Mouse (Mus musculus) embryonic facial prominence, embryonic 14.5 days (tissue): ENCODE measurements around the gene Olfr878. TPM values are rescaled to one million over a fixed set of nuclear protein-coding genes. Genes with fewer than 3 reads are reported as not detected.

ENCODE experiments used
- ATAC-seq: fragments of 200-750 bp; cut with Nextera tagmentation; 2 replicates; pipeline ENCODE4 v1.8.0; 2017; ENCODE audit warnings: low read depth, moderate number of reproducible peaks, moderate TSS enrichment
- DNase-seq: peaks from one replicate; pipeline ENCODE4 v3.0.0-alpha.2; 2015; ENCODE audit warnings: low spot score
- H3K27ac ChIP-seq: fragments of 300-500 bp; sonication (generic); replicated peaks from 2 replicates; pipeline ENCODE4 v1.5.1; 2014; ENCODE audit warnings: low read depth, mild to moderate bottlenecking, low read length, moderate library complexity
- H3K27me3 ChIP-seq: fragments of 300-500 bp; sonication (generic); replicated peaks from 2 replicates; pipeline ENCODE4 v1.6.1; 2014; ENCODE audit warnings: low read length; ENCODE audit not compliant: control insufficient read depth, insufficient read depth
- H3K36me3 ChIP-seq: fragments of 300-500 bp; sonication (generic); 2 replicates; pipeline ENCODE4 v1.6.1; 2014; ENCODE audit warnings: low read length, mixed read lengths; ENCODE audit not compliant: control insufficient read depth, insufficient read depth
- H3K4me1 ChIP-seq: fragments of 300-500 bp; sonication (generic); 2 replicates; pipeline ENCODE4 v1.6.1; 2014; ENCODE audit warnings: antibody characterized with exemption, low read length; ENCODE audit not compliant: control insufficient read depth, insufficient read depth
- H3K4me2 ChIP-seq: fragments of 300-500 bp; sonication (generic); 2 replicates; pipeline ENCODE4 v1.6.1; 2014; ENCODE audit warnings: low read depth, mild to moderate bottlenecking, low read length, moderate library complexity, mixed read lengths
- H3K4me3 ChIP-seq: fragments of 300-500 bp; sonication (generic); 2 replicates; pipeline ENCODE4 v1.5.1; 2014; ENCODE audit warnings: low read depth, mild to moderate bottlenecking, low read length
- H3K9ac ChIP-seq: fragments of 300-500 bp; sonication (generic); 2 replicates; pipeline ENCODE4 v1.6.1; 2014; ENCODE audit warnings: low read depth, mild to moderate bottlenecking, low read length, moderate library complexity, mixed read lengths
- H3K9me3 ChIP-seq: fragments of 300-500 bp; sonication (generic); 2 replicates; pipeline ENCODE4 v1.6.1; 2016; ENCODE audit warnings: low read length; ENCODE audit not compliant: control insufficient read depth
- WGBS: fragments of 180-500 bp; shearing (Covaris S2); extraction: QIAGEN DNeasy Blood & Tissue Kit; methylation state at CpG from one replicate; pipeline ENCODE4 v1.1.7; 2014; 5-methylcytosine and 5-hydroxymethylcytosine counted together
- polyA plus RNA-seq: library from polyadenylated mRNA; unstranded; fragments of >200 nt; fragmentation: Nextera tagmentation; extraction: Ambion mirVana; gene quantifications from 2 replicates; pipeline ENCODE4 v1.2.1, GENCODE M21; 2014

Gene Olfr878
- 0.06 and 0.12 TPM in 2 replicates for polyA plus RNA-seq

- 87% methylated on average over 2 of the region's 2 CpGs for WGBS
- DNase-seq (no peak), ATAC-seq (no peak)
- 0 out of 2 replicates have a peak, but pooled peaks cover 6% of the 10 kb centered on the region for H3K9me3 ChIP-seq
- H3K4me2 ChIP-seq, result no peak within 1 kb of the TSS
- H3K27me3 ChIP-seq, result no peaks in the 10 kb centered on the region
- no peaks in the 10 kb centered on the region for H3K36me3 ChIP-seq
- H3K27ac ChIP-seq, result no peak within 1 kb of the TSS
- no peak within 1 kb of the TSS for H3K4me3 ChIP-seq
- no peaks in the 10 kb centered on the region for H3K4me1 ChIP-seq
- H3K9ac ChIP-seq, result no peak within 1 kb of the TSS
These were observed at the start of gene Olfr878 for GRCm38 (mm10) chr9:37917540-37917939. Olfr878 (plus strand) TSS chr9:37917840.

- Histone ChIP-seq H3K27me3 (no peaks in the 10 kb centered on the region), H3K4me3 (no peak overlapping the region), H3K9ac (no peak overlapping the region), H3K36me3 (no peaks in the 10 kb centered on the region), H3K4me1 (no peaks in the 10 kb centered on the region), H3K27ac (no peak overlapping the region), H3K9me3 (no peaks in the 10 kb centered on the region), H3K4me2 (no peak overlapping the region)
- ATAC-seq (peak; percentile 75; the same call in 1 of the 2 replicates), DNase-seq (peak; percentile 53)
- WGBS, result 76% methylated on average over 1 of the region's 1 CpGs
These were observed 47.4 kb upstream of the Olfr878 start for GRCm38 (mm10) chr9:37870246-37870645.

GRCm38 (mm10) chr9:37871097-37871496, 46.5 kb upstream of the Olfr878 start:
- DNase-seq (peak; percentile 20), ATAC-seq (no peak)
- no peaks in the 10 kb centered on the region for H3K27me3 ChIP-seq
- H3K4me3 ChIP-seq, result no peak overlapping the region
- H3K9me3 ChIP-seq, result no peaks in the 10 kb centered on the region
- no peaks in the 10 kb centered on the region for H3K4me1 ChIP-seq
- H3K4me2 ChIP-seq, result no peak overlapping the region
- 68% methylated on average over 1 of the region's 1 CpGs for WGBS
- H3K9ac ChIP-seq, result no peak overlapping the region
- no peak overlapping the region for H3K27ac ChIP-seq
- H3K36me3 ChIP-seq, result no peaks in the 10 kb centered on the region

- Histone ChIP-seq H3K4me1 (no peaks in the 10 kb centered on the region), H3K27ac (no peak overlapping the region), H3K9ac (no peak overlapping the region), H3K36me3 (no peaks in the 10 kb centered on the region), H3K4me2 (no peak overlapping the region), H3K4me3 (no peak overlapping the region), H3K9me3 (no peaks in the 10 kb centered on the region), H3K27me3 (no peaks in the 10 kb centered on the region)
- 59% methylated on average over 1 of the region's 1 CpGs for WGBS
- DNase-seq (no peak), ATAC-seq (no peak)
These were observed 46.1 kb upstream of the Olfr878 start for GRCm38 (mm10) chr9:37871536-37871935.

- Histone ChIP-seq H3K9me3 (no peaks in the 10 kb centered on the region), H3K36me3 (no peaks in the 10 kb centered on the region), H3K27me3 (no peaks in the 10 kb centered on the region), H3K27ac (no peak overlapping the region), H3K9ac (no peak overlapping the region), H3K4me1 (no peaks in the 10 kb centered on the region), H3K4me2 (no peak overlapping the region), H3K4me3 (no peak overlapping the region)
- ATAC-seq (no peak), DNase-seq (no peak)
- WGBS, result 25% methylated on average over 2 of the region's 2 CpGs
These were observed 26.7 kb upstream of the Olfr878 start for GRCm38 (mm10) chr9:37890960-37891359.

- H3K27me3 ChIP-seq, result no peaks in the 10 kb centered on the region
- H3K27ac ChIP-seq, result no peak within 1 kb of the TSS
- no peak for DNase-seq
- no peaks in the 10 kb centered on the region for H3K9me3 ChIP-seq
- no peak within 1 kb of the TSS for H3K9ac ChIP-seq
- no peak for ATAC-seq
- no peak within 1 kb of the TSS for H3K4me2 ChIP-seq
- H3K4me3 ChIP-seq, result no peak within 1 kb of the TSS
- H3K36me3 ChIP-seq, result no peaks in the 10 kb centered on the region
- WGBS, result 51% methylated on average over 2 of the region's 2 CpGs
- H3K4me1 ChIP-seq, result no peaks in the 10 kb centered on the region
These were observed 21.0 kb upstream of the Olfr878 start, which contains the start of gene Olfr145 for GRCm38 (mm10) chr9:37896661-37897060. Olfr145 (plus strand) TSS chr9:37896724.

- Histone ChIP-seq H3K27ac (no peak overlapping the region), H3K4me3 (no peak overlapping the region), H3K27me3 (no peaks in the 10 kb centered on the region), H3K9me3 (no peaks in the 10 kb centered on the region), H3K9ac (no peak overlapping the region), H3K4me1 (no peaks in the 10 kb centered on the region), H3K4me2 (no peak overlapping the region), H3K36me3 (no peaks in the 10 kb centered on the region)
- no peak for ATAC-seq
- WGBS, result 65% methylated on average over 3 of the region's 3 CpGs
- no peak for DNase-seq
These were observed 12.1 kb upstream of the Olfr878 start for GRCm38 (mm10) chr9:37905555-37905954.

GRCm38 (mm10) chr9:37918018-37918417, 378 bp downstream of the Olfr878 start:
- Histone ChIP-seq H3K27ac (no peak overlapping the region), H3K36me3 (no peaks in the 10 kb centered on the region), H3K27me3 (no peaks in the 10 kb centered on the region), H3K4me2 (no peak overlapping the region), H3K4me3 (no peak overlapping the region), H3K9me3 (0 out of 2 replicates have a peak, but pooled peaks cover 6% of the 10 kb centered on the region), H3K4me1 (no peaks in the 10 kb centered on the region), H3K9ac (no peak overlapping the region)
- ATAC-seq (no peak), DNase-seq (no peak)
- WGBS, result 55% methylated on average over 1 of the region's 1 CpGs

GRCm38 (mm10) chr9:37924194-37924593, 6.6 kb downstream of the Olfr878 start:
- 76% methylated on average over 5 of the region's 5 CpGs for WGBS
- Histone ChIP-seq H3K36me3 (no peaks in the 10 kb centered on the region), H3K27me3 (no peaks in the 10 kb centered on the region), H3K4me2 (no peak overlapping the region), H3K4me1 (no peaks in the 10 kb centered on the region), H3K9ac (no peak overlapping the region), H3K4me3 (no peak overlapping the region), H3K9me3 (no peaks in the 10 kb centered on the region), H3K27ac (no peak overlapping the region)
- DNase-seq (no peak), ATAC-seq (no peak)
